Mouse (Mus musculus) heart, embryonic 14.5 days (tissue): Measurements from ENCODE around the gene Map2. TPM values are rescaled to one million over a fixed set of nuclear protein-coding genes. Genes with fewer than 3 reads are reported as not detected.

Experiments
- ATAC-seq: fragments of 200-750 bp; cut with Nextera tagmentation; 2 replicates; pipeline ENCODE4 v1.8.0; 2017; ENCODE audit warnings: low read depth, moderate TSS enrichment; ENCODE audit not compliant: insufficient number of reproducible peaks, insufficient read depth, low FRiP score
- H3K27ac ChIP-seq, 2 experiments: fragments of 200-500 bp in 1 of 2; fragments of 300-500 bp in 1 of 2; sonication (generic) in 1 of 2; replicated peaks in 1 of 2; 2 replicates each; pipeline ENCODE4 v1.5.1; 2012 to 2014; ENCODE audit warnings: low read depth in 2 of 2, low read length in 2 of 2, control low read depth in 1 of 2, mild to moderate bottlenecking in 1 of 2, mixed read lengths in 1 of 2; ENCODE audit not compliant: control insufficient read depth in 1 of 2, insufficient read depth in 1 of 2
- H3K27me3 ChIP-seq: fragments of 300-500 bp; sonication (generic); 2 replicates; pipeline ENCODE4 v1.6.1; 2014; ENCODE audit warnings: mild to moderate bottlenecking, low read length, control low read depth; ENCODE audit not compliant: control insufficient read depth, insufficient read depth
- H3K36me3 ChIP-seq: fragments of 300-500 bp; sonication (generic); 2 replicates; pipeline ENCODE4 v1.6.1; 2014; ENCODE audit warnings: mild to moderate bottlenecking, control low read depth, low read length, mixed read lengths; ENCODE audit not compliant: control insufficient read depth, insufficient read depth
- H3K4me1 ChIP-seq, 2 experiments: fragments of 200-500 bp in 1 of 2; fragments of 300-500 bp in 1 of 2; sonication (generic) in 1 of 2; 2 replicates each; pipeline ENCODE4 v1.6.1; 2012 to 2014; ENCODE audit warnings: low read length in 2 of 2, control low read depth in 1 of 2, mixed read lengths in 1 of 2; ENCODE audit not compliant: control insufficient read depth in 2 of 2, insufficient read depth in 2 of 2
- H3K4me2 ChIP-seq: fragments of 300-500 bp; sonication (generic); 2 replicates; pipeline ENCODE4 v1.6.1; 2014; ENCODE audit warnings: mild to moderate bottlenecking, low read length
- H3K4me3 ChIP-seq, 2 experiments: fragments of 200-500 bp in 1 of 2; fragments of 300-500 bp in 1 of 2; sonication (generic) in 1 of 2; 2 replicates each; pipeline ENCODE4 v1.5.1; 2012 to 2014; ENCODE audit warnings: low read length in 2 of 2, mild to moderate bottlenecking in 2 of 2, control low read depth in 1 of 2, low read depth in 1 of 2, moderate library complexity in 1 of 2; ENCODE audit not compliant: control insufficient read depth in 1 of 2, insufficient read depth in 1 of 2
- H3K9ac ChIP-seq: fragments of 300-500 bp; sonication (generic); 2 replicates; pipeline ENCODE4 v1.6.1; 2014; ENCODE audit warnings: mild to moderate bottlenecking, low read length
- H3K9me3 ChIP-seq: fragments of 300-500 bp; sonication (generic); 2 replicates; pipeline ENCODE4 v1.6.1; 2016; ENCODE audit warnings: low read length, control low read depth; ENCODE audit not compliant: control insufficient read depth
- WGBS: fragments of 180-500 bp; shearing (Covaris S2); extraction: QIAGEN DNeasy Blood & Tissue Kit; methylation state at CpG from one replicate; pipeline ENCODE4 v1.1.7; 2014; 5-methylcytosine and 5-hydroxymethylcytosine counted together
- polyA plus RNA-seq: library from polyadenylated mRNA; unstranded; fragments of >200 nt; fragmentation: Nextera tagmentation; extraction: Ambion mirVana; gene quantifications from 2 replicates; pipeline ENCODE4 v1.2.1, GENCODE M21; 2014

The Map2 gene
- polyA plus RNA-seq, 1 experiment from 2014 or later = 2.7 TPM

GRCm38 (mm10) chr1:66177489-66178170, 2.6 kb downstream of the Map2 start:
- H3K36me3 ChIP-seq = no peaks in the 10 kb centered on the region
- WGBS = 52% methylated on average over 4 of the region's 4 CpGs
- H3K4me2 ChIP-seq = no peak overlapping the region
- no peak overlapping the region for H3K4me3 ChIP-seq
- H3K4me1 ChIP-seq = no peaks in the 10 kb centered on the region
- H3K27ac ChIP-seq = no peak overlapping the region
- no peaks in the 10 kb centered on the region for H3K9me3 ChIP-seq
- no peak for ATAC-seq
- no peak overlapping the region for H3K9ac ChIP-seq
- H3K27me3 ChIP-seq = peaks cover 5% of the 10 kb centered on the region; the same call in 1 of the 2 replicates

DNA sequence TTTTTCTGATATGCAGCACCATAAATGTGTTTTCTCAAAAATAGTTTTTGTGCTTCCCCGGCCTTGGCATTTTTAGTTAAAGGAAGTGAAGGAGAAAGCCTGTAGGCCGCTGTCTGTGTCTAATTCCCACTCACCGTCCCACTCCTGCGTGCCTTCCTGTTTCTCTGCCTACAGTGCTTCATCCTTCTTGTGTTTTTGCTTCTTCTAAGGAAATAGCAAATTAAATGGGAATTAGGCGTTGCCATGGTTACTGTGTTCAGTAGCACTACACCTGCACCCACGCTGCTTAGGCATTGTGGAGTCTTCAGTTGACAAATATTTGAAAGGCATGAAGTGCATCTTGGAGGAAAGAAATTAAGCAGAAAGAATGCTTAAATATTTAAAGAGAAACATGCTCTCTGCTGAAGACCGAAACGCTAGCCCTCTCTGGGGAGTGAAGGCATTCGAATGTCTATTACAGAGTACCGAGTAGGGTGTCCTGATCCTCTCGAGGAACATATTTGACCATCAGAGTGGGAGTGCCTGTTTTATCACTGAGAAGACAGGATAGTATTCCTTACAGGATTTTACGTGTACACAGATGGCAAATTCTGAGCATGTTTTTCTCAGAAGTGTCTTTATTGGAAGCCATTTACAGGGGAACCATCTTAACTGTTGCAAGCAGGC, 12.1 kb downstream of the Map2 start:
- Histone ChIP-seq H3K9ac (no peak overlapping the region), H3K4me3 (no peak overlapping the region), H3K27me3 (no peaks in the 10 kb centered on the region), H3K36me3 (no peaks in the 10 kb centered on the region), H3K4me2 (no peak overlapping the region), H3K9me3 (no peaks in the 10 kb centered on the region), H3K4me1 (no peaks in the 10 kb centered on the region), H3K27ac (no peak overlapping the region)
- no peak for ATAC-seq
- WGBS = 74% methylated on average over 12 of the region's 12 CpGs

DNA sequence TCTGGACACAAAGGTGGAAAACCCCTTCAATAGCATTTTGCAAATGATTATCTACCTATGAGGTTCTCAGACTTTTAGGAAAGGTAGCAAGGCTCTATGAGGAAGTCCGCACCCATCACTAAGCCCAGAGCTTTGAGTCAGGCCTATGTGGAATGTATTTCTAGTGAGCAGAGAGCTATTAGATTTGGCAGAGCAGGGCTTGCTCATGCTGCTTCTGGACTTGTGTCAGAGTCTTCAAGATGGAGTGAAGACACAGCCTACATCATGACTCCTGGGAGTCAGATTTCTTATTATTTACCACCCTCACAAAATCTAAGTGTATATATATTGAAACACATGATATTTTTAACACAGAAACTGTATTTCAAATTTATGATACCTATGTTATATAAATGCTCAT, 17.3 kb downstream of the Map2 start:
- WGBS = 91% methylated on average over 1 of the region's 1 CpGs
- no peak overlapping the region for H3K4me2 ChIP-seq

DNA sequence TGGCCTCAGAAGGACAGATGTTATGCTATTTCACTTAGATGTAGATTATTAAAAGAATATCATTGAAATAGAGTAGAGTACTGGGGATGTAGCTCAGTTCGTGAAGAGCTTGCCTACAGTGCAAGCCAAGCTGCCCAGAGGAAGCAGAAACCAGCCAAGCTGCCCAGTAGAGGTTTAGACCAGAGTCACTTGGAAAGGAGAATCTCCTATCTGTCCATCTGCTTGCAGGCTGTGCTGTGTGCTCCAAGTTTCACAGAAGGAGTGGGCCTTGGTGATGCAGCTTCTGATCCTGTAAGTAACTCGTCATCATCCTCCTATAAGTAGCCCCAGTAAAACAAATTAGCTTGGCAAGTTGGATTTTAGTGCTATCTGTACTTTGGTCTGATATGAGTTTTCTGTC, 17.8 kb downstream of the Map2 start:
- Histone ChIP-seq H3K27me3 (no peaks in the 10 kb centered on the region), H3K4me2 (no peak overlapping the region), H3K36me3 (no peaks in the 10 kb centered on the region), H3K27ac (no peak overlapping the region), H3K9ac (no peak overlapping the region), H3K9me3 (no peaks in the 10 kb centered on the region), H3K4me3 (no peak overlapping the region), H3K4me1 (no peaks in the 10 kb centered on the region)
- WGBS = 53% methylated on average over 2 of the region's 2 CpGs
- no peak for ATAC-seq

More for the DNA sequence above, 17.3 kb downstream of the Map2 start:
- H3K9ac ChIP-seq = no peak overlapping the region
- H3K27me3 ChIP-seq = no peaks in the 10 kb centered on the region
- no peak overlapping the region for H3K27ac ChIP-seq
- H3K4me3 ChIP-seq = no peak overlapping the region
- no peaks in the 10 kb centered on the region for H3K9me3 ChIP-seq
- H3K36me3 ChIP-seq = no peaks in the 10 kb centered on the region
- no peak for ATAC-seq
- H3K4me1 ChIP-seq = no peaks in the 10 kb centered on the region

GRCm38 (mm10) chr1:66195040-66195726, 20.1 kb downstream of the Map2 start:
- no peak overlapping the region for H3K4me3 ChIP-seq
- no peaks in the 10 kb centered on the region for H3K4me1 ChIP-seq
- no peaks in the 10 kb centered on the region for H3K27me3 ChIP-seq
- no peak overlapping the region for H3K4me2 ChIP-seq
- no peak overlapping the region for H3K9ac ChIP-seq
- H3K9me3 ChIP-seq = no peaks in the 10 kb centered on the region
- H3K36me3 ChIP-seq = no peaks in the 10 kb centered on the region
- ATAC-seq = no peak
- WGBS = 85% methylated on average over 13 of the region's 13 CpGs
- H3K27ac ChIP-seq = no peak overlapping the region

DNA sequence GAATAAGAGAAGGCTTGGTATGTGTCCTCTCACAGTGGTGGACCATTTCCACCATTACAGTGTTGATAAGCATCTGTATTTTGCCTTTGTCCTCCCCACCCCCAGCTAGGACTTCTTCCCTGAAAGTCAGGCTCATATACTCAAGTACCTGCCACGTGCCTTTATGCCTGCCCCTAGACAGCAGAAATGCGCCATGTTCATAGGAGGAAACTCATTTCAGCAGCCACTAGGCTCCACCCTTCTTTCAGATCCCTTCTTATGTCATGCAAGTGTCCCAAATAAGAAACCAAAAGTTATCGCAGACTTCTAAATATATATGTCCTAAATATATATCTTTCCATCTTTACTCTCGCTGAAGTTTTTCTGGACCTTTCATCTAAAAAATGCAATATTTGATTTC, 21.2 kb downstream of the Map2 start:
- Histone ChIP-seq H3K4me1 (no peaks in the 10 kb centered on the region), H3K27ac (no peak overlapping the region), H3K4me3 (no peak overlapping the region), H3K4me2 (no peak overlapping the region), H3K27me3 (no peaks in the 10 kb centered on the region), H3K9me3 (no peaks in the 10 kb centered on the region), H3K36me3 (no peaks in the 10 kb centered on the region), H3K9ac (no peak overlapping the region)
- WGBS = 83% methylated on average over 4 of the region's 4 CpGs
- ATAC-seq = no peak

- Histone ChIP-seq H3K27me3 (no peaks in the 10 kb centered on the region), H3K4me1 (no peaks in the 10 kb centered on the region), H3K9me3 (no peaks in the 10 kb centered on the region), H3K36me3 (no peaks in the 10 kb centered on the region), H3K27ac (no peak overlapping the region), H3K4me2 (no peak overlapping the region), H3K9ac (no peak overlapping the region), H3K4me3 (no peak overlapping the region)
- ATAC-seq = no peak
- 76% methylated on average over 4 of the region's 4 CpGs for WGBS
Measured at GRCm38 (mm10) chr1:66196716-66197115, 21.6 kb downstream of the Map2 start.
